Mouse (Mus musculus) lung, postnatal 0 days (tissue): Measurements from ENCODE around the gene Serinc5.

Experiments used
- CTCF ChIP-seq: IDR thresholded peaks from 2 replicates; pipeline ENCODE4 v1.5.1; 2016; ENCODE audit warnings: antibody characterized with exemption, mild to moderate bottlenecking
- EP300 ChIP-seq: IDR thresholded peaks from 2 replicates; pipeline ENCODE4 v1.6.1; 2016; ENCODE audit warnings: antibody characterized with exemption, mild to moderate bottlenecking, control low read depth

- TF ChIP-seq CTCF: no peak
- no peak for TF ChIP-seq EP300
These were observed 54.1 kb downstream of the Serinc5 start for GRCm38 (mm10) chr13:92665008-92665407.
